Mouse (Mus musculus) left cerebral cortex, adult 11 months (tissue): ENCODE results near the gene Krt42.
"Not testable (repeated sequence)": the region's sequence is repeated elsewhere in the genome, so short reads cannot be mapped to it uniquely, and the experiment has no call there.

Source experiments
- DNase-seq: peaks from one replicate; pipeline ENCODE4 v3.0.0; 2022; ENCODE audit warnings: low spot score

Krt42 gene

DNA sequence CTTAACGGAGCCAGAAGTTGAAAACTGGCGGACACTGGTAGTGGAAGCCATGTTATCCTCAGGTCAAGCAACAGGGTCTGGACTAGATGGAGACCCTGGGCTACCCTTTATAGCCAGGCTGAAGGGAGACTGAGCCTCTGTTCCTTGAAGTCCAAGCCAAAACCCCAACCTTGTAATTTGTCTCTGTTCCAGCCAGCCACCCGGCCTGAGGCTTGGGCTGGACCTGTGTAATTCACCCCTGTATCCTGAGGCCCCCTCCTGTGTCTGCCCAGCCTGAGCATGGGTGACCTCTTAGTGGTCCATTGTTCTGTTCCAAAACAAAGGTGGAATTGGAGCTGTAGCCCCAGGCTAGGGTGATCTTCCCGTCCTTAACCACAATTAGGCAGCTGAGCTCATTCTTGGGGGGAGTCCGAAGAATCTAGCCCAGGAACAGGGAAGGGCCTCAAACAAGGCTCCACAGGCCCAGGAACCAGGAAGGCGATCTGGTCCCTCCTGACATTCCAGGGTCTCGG, at the start of gene Krt42:
TSS of gene Krt42 (minus strand) at position 51 of the 512 bp plus-strand sequence.
- no peak for DNase-seq

DNA sequence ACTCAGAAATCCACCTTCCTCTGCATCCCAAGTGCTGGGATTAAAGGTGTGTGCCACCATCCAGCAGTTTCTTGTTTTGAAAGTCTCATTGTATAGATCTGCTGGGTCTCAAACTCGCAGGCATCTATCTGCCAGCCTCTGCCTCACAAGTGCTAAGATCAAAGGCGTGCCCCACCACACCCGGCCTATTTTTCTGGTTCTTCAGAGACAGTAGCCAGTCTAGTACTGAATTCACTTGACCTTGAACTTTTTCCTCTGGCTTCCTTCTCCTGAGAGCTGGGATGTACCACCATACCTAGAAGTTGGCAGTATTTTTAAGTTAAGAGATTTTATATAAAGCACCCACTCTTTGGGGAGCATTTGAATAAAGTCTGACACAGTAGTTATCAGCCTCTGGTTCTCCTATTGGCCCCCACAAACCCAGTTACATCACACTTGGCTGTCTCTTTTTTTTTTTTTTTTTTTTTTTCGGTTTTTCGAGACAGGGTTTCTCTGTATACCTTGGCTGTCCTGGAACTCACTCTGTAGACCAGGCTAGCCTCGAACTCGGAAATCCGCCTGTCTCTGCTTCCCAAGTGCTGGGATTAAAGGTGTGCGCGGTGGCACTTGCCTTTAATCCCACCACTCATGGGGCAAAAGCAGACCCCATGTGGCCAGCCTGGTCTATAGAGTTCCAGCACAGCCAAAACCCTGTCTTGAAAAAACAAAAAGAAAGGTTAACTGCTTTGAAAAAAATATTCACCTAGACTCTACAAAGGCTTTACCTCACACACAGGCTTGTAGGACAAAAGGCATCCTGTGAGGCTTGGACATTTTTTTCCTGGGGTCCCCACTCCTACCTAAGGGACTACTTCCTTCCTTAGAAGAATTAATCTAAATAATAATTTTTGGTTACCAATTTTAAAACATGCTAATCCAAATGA, 49.1 kb upstream of the Krt42 start:
- no peak for DNase-seq

DNA sequence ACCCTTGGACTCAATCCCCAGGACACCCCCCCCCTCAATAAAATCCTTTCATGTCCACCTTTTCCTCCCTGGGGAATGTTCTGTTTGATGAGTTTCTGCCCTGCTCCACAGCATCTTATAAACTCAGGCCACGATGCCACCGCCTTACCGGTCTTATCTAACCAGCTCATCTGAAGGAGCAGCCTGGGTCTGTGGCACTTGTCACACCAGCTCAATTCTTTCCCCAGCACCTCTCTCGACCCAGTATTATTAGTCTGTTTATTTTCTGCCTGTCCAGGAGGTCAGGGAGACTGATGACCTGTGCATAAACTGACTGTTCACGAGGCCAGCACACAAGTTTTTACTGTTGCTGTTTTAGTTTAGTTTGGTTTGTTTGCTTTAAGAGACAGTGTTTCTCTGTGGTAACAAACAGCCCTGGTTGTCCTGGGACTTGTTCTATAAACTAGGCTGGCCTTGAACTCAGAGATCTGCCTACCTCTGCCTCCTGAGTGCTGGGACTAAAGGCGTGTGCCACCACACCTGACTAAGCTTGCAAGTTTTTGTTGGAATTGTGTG, 48.2 kb upstream of the Krt42 start:
- DNase-seq = no peak

DNA sequence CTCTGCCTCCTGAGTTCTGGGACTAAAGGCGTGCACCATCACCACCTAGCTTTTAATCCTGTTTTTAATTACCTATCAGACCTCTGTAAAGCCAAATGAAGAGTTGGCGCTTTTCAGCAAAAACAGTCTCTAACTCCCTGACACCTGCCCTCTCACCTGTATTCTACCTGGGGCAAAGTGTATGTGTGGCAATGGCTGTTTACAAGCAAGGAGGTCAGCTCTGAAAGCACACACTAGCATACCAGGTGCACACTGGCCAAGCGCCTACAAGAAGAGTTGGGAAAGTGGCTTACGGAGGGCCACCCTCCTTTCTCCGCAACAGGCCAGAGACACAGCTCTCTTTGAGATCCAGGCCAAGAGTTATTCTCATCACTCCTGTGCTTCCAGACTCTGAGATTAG, 45.8 kb upstream of the Krt42 start:
- no peak for DNase-seq

DNA sequence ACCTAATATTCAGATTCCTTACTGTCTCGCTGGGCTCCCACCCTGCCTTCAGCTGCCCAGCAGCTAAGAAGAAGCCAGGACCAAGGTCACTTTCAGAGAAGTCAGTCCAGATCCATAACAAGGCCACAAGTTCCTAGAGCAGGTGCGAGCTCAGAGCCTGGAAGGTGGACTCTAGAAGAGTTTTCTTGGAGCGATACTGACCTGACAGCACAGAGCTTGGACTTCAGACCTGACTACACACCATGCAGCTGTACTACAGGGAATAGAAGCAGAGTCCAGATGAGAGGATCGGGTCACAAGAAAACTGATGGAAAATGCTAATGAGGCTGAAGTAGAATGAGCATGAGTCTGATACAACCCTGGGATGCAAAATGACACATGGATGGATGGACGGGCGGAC, 43.8 kb upstream of the Krt42 start:
- no peak for DNase-seq

DNA sequence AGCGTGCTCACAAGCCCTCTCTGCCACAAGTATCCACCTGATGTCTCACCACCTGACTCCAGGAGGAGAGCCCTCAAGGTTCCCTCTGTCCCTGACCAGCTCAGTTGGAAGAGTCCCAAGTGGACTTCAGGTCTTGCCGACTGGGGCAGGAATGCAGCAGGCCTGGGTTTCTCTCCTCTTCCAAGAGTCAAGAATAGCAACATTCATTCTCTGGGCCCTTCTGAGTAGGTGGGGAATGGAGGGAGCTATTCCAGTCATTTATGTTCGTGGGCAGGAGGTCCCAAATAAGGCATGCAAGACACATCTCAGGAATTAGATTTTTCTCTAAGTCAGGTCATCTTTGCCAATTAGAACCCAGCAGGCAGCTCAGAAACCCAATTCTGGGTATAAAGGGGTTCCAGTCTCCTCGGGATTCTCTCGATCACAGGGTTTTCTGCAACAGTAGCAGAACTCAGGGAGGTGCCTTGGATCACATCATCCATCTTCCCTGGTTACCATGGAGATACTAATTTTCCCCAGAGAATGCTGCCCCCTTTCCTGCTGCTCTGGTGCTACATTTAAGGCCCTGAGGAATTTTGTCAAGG, 42.5 kb upstream of the Krt42 start:
- DNase-seq = no peak

DNA sequence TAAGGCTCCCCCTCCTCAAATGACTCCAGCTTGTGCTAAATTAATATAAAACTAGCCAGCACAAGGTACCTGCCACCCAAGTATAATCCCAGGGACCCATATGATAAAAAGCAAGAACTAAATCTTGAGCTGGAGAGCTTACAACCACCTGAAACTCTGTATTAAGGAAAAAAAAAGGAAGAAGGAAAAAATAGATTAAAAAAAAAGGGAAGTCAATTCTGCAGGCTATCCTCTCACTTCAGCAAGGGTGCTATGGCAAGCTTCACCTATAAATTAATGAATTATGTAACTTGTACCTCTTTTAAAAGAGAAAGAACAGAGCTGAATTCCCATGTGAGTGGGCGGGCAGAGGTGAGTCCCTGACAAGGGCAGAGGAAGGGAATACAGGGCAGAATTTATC, 42.0 kb upstream of the Krt42 start:
- DNase-seq = no peak

DNA sequence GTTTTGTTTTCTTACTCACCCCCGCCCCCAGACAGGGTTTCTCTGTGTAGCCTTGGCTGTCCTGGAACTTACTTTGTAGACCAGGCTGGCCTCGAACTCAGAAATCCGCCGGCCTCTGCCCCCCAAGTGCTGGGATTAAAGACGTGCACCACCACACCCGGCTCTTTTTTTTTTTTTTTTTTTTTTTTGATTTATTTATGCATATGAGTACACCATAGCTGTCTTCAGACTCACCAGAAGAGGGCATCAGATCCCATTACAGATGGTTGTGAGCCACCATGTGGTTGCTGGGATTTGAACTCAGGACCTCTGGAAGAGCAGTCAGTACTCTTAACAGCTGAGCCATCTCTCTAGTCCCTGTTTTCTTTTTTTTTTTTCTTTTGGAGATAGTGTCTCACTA, 39.0 kb upstream of the Krt42 start:
- not testable (repeated sequence) for DNase-seq

DNA sequence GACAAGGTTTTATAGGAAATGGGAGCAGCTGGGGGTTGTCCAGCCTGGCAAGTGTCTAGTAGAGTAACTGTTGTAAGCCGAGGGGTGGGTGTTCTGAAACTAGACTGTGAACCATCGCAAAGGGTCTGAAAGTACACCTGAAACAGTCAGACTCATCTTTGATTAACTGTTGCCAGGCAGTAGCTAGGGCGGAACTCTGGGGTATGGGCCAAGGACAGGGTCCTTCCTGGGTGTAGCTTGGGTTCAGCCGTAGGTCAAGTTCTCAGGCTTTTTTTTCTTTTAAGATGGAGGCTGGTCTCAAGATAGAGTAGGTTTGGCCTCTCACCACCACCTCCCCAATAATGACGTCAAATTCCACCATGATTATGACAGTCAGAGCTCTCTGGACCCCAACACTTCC, 38.2 kb upstream of the Krt42 start:
- no peak for DNase-seq

DNA sequence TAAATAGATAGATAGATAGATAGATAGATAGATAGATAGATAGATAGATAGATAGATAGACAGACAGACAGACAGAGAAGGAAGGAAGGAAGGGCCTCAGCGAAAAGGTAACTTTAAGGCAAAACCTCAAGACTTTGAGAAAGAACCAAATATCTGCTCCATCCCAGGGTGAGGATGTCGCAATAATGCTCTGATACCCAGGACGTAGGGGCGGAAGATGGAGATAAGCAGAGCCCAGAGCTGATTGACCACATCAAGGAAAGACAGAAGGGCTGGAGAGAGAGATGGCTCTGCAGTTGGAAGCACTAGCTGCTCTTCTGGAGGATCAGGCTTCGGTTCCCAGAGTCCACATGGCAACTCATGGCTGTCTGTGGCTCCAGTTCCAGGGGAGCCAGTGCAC, 31.6 kb upstream of the Krt42 start:
- DNase-seq = no peak

DNA sequence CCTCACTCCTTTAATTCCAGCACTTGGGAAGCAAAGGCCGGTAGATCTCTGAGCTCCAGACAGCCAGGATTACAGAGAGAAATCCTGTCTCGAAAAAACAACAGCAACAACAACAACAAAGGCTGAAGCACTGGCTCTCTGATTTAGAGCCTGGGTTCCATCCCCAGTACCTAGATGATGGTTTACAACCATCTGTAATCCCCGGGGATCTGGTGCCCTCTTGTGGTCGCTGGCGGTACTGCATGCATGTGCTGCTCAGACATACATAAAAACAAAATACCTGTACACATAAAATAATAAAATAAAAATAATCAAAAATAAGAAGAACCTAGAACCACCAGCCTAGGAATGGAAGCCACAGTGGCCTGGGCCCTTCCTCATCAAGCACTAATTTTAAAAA, 30.6 kb upstream of the Krt42 start:
- DNase-seq = no peak

DNA sequence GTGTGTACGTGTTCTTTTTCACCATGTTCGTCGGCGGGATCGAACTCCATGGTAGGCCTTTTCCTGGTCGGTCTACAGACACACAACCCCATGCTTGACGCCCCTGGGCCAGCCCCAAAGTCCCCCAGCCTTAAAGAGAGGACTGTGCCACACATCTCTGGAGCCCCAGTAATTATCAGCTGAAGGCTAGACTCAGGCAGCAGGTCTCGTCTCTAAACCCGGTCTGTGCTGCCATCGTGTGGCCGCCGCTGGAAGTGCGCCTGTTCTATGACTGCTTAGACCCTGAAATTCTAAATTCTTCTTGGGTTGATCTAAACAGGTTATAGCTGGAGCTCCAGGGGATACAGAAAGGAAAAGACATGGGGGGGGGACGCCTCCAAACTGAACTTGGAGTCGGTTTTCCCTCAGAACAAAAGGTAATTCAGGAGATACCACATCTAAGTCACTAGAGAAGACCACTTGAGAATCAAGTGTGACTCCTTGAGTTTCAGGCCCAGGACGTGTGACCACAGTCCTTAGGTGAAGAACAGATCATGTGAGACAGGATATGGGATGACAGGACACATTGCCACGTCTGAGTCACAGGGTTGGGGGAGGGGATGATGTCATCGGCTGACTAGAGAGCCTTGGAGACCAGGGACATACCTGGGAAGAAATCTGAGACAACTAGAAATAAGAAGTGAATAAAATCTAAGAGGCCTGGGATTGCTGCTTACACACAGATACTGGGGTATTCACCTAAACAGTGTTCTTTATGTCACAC, 28.8 kb upstream of the Krt42 start:
- DNase-seq = no peak

DNA sequence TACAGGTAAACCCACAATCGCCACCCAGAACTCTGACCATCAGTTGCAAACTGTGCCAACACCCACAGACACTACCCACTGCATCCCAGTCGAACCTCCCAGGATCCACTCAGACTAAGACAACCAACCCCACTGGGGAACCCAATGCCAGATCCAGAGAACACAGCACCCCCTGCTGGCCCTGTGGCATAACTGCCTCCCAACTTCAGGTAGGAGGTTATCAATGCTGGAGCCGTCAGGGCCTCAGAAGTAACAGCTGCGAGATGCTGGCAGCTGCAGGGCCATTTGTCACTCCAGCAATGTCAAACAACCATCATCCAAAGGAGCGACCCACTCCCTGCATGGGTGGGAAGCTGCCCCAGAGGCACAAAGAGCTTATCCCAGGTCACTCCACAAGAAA, 28.1 kb upstream of the Krt42 start:
- no peak for DNase-seq

DNA sequence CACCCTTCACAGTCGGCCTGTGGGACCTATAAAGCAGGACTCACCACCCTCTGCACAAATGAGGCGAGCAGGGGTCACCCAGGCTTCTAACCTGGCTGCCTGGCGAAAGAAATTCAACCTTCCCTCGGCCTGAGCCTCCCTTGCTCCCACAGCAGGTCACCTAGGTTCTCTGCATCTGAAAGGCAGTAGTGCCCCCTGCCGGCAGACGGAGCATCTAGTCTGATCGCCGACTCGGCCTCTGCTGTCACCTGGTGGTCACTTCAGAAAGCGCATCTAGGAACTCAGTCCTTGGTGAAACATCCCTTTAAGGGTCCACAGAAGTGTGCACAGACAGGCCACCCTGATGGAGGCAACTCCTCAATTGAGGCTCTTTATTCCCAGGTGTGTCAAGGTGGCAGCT, 25.6 kb upstream of the Krt42 start:
- DNase-seq = no peak

DNA sequence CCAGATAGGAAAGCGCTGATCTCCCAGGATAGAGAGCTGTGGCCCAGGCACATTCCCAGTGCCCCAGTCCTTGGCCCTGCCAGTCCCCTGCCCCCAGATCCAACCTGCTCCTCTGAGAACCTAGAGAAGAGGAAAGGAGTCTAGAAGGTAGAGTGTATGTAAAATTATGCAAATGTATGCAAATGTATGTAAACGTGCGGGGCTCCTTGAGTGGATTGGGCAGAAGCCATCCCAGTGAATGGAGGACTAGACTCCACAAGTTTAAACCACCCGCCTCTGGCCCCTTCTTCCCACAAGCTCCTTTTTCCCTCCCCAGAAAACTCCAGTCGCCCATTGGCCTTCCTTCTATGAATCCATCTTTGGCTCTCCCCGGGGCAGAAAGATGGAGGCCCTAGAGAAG, 23.2 kb upstream of the Krt42 start:
- DNase-seq = no peak

DNA sequence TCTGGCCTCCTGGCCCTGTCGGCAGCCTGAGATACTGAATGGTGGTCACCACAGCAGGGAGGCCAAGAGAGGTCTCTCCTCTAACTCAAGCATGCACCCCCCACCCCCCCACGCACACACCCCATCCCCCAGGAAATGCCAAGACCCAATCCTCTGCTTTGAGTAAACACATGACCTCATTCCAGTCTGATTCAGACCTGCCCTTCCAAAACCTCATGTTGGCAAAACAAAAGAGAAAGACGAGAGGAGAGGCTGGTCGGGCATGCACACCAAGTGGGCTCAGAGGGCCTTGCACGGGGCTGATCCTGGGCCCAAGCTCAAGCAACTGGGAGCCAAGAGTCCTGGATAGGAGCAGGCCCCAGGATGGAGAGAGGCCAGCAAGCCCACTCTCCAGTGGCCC, 20.6 kb upstream of the Krt42 start:
- no peak for DNase-seq

DNA sequence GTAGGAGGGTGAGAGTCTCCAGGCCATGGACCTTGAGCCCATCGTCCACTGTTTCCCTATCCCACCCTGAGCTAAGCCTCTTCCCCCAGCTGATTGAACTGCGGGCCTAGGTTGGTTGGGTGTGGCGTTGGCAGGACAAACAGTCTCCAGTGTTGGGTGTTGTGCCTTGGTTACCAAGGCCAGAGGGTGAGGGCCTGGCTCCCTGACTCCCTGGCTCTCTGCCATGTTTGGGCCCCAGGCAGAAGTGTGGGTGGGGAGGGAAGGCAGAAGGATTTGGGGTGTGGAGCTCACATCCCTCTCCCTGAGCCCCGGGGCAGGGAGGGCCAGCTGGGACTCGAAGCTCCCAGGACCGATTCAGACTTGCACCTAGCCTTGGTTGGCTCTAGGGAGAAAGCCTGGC, 19.3 kb upstream of the Krt42 start:
- no peak for DNase-seq

DNA sequence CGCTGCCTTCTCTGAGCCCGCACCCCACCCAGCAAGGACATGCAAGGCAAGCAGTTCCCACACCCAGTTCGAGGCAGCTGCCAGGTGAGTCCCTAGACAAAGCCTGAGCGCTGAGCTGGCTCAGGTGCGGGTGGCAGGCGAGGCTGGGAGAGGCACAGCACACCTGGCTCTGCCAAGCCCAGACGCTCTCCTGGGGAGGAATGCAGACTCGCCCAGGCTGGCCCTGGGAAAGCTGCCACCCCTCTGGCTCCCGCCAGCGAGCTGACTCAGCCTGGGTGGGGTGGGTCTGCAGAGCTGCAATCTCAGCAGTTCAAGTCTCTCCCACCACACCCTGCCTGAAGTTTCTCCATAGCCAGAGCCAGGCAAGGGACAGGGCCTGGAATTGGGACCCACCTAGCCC, 17.4 kb upstream of the Krt42 start:
- DNase-seq = no peak

DNA sequence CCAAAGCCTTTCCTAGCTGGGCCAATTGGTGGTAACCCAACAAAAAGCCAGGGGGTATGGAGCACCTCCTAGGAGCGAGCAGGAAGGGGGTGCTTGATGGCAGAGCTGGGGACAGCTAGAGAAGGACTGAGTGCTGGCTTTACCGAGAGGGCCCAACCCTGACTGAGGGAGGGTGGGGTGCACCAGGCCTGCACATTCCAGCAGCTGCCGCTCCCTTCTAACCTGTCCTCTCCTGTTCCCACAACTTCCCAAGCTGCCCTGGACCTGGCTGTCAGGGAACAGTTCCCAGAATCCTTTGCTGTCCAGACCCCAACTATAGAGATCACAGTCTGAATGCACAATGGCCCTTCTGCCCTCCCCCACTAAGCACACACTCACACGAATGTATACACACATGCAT, 15.3 kb upstream of the Krt42 start:
- DNase-seq = no peak

DNA sequence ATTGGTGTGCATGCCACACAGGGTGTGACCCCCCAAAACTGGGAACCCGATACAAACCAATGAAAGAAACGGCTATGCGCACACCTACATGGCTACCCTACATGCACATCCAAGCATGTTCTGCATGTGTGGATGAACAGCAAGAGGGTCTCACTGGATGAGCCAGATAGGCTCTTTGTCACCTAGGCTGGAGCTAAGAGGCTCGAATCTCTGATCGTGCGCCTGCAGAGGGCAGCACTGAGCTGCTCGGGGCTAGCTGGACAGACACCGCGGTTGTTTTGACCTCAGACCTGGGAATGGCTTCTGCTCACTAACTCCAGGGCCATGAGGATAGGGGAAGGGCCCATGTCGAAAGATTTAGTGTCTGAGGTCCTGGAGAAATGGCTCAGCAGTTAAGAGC, 12.9 kb upstream of the Krt42 start:
- peak; percentile 38 for DNase-seq

DNA sequence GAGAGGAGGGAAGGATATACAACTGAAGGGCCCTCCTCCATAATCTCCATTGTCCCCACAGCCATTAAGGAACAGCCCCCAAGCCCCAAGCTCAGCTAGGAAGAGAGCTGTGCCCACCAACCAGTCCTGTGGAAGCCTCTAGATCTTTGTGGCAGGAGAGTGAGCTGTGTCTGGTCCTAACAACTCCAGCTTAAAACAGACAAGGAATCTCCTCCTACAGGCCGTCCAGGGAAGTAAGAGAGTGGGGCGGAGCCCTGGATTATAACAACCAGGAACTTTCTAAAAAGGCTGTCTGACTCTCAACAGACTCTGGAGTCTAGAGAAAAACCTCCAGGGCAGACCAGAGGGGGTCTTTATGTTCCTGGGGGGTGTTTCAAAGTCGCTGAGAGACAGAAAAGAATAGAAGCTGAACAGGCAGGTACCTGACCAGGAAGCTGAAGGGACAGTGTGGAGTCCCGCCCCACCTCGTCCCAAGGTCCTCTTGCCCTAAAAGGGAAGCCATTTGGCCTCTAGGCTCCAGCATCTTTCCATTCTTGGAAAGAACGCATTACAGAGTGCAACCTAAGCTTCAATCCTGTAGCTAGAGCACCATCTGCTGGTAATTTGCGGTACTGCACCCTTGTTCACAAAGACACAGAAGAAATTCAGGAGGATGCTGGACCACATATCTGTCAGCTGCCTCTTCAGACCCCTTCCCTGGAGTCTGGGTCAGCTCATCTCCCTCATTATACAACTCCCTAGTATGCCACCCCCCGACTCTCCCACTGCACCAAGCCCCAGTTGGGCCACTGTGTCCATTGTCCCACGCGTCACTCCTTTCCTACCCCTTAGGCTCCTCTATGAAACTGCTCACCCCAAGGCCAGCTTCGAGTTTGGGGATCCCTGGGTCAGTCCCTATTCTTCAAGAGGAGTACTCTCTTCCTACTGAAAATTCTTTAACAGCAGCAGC, 12.2 kb upstream of the Krt42 start:
- peak; percentile 73 for DNase-seq
